Mouse (Mus musculus) layer of hippocampus, postnatal 14 days (tissue): Measurements from ENCODE around the gene Orm2. TPM values are rescaled to one million over a fixed set of nuclear protein-coding genes. Genes with fewer than 3 reads are reported as not detected.
A peak's percentile ranks its signal among the peaks of the same experiment; 100 is the strongest.

ENCODE experiments used
- DNase-seq, 2 experiments: peaks; one replicate each; pipeline ENCODE4 v3.0.0; 2021 to 2022; ENCODE audit warnings: low spot score in 2 of 2, mixed read lengths in 1 of 2
- long read RNA-seq, 2 experiments: library from polyadenylated mRNA; stranded (forward); transcript quantifications; one replicate each; pipeline ENCODE4 v2.0.0; 2021
- total RNA-seq, 2 experiments: library from RNA; stranded (reverse); gene quantifications; 2 replicates each; pipeline ENCODE4 v1.2.3; 2021

Gene Orm2
- total RNA-seq = not detected
- long read RNA-seq, experiment 1 = 0 reads
- long read RNA-seq, experiment 2 = 0 reads

DNA sequence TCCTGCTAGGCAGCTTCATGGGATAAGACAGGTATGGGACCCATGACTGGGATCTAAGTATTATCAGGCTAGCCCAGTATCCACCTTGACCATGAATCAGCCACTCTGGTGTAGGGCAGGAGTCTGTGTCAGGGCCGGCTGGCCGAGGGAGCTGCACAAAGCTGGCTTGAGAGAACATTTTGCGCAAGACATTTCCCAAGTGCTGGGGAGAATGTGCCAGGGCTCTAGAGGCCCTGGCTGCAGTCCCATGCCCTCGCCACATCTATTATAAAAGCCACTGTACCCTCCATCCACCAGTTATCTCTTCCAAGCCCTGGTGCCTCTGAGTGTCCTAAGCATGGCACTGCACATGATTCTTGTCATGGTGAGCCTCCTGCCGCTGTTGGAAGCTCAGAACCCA lies at the start of gene Orm2:
Gene Orm2 (plus strand): TSS at position 300 of the 400 bp plus-strand sequence.
- no peak for DNase-seq

DNA sequence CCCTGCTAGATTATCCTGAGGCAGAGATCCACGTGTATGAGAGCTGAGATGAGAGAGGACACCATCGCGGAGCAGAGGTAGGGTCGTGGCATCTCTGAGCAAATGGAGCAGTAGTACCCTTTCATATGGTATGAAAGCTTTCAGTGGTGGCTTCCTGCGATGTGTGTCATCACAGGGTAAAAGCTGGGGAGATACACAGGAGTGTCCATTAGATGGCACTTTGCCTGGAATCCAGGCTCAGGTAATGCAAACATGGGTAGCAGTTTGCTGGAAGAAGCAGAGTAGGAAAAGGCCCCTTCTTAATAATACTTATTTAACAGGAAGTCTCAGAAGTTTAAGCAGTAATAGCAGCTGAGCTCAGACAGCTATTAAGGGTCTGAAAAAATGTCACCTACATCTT lies 48.2 kb upstream of the Orm2 start:
- DNase-seq = no peak

DNA sequence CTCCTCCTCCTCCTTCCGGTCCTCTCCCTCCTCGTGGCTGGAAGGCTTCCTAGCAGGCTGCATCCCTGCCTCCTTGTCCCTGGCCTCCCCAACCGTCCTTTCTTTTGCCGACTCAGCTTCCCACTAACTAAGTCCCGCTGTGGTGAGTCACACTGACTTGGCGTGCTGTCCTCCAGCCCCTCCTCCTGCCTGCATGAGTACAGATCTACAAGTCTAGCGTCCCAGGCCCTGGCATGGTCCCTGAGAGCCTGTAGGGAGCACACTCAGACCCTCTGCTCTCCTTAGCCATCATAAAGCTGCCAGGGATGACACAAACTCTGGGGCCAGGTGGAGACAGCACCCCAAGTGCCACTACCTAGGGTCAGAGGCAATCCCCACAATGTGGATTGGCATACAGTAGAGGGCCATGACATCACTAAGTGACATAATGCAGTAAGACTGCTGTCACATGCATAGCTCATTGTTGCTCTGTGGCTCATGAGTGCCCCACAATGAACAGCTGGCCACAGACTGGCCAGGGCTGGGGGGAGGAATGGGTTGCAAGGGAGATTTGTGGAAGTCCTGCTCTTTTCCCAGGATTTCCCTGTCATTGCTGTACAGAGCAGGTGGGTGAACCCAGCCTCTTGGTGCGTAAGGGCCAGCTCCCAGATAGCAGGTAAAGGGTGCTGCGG lies 46.0 kb upstream of the Orm2 start:
- DNase-seq = no peak

DNA sequence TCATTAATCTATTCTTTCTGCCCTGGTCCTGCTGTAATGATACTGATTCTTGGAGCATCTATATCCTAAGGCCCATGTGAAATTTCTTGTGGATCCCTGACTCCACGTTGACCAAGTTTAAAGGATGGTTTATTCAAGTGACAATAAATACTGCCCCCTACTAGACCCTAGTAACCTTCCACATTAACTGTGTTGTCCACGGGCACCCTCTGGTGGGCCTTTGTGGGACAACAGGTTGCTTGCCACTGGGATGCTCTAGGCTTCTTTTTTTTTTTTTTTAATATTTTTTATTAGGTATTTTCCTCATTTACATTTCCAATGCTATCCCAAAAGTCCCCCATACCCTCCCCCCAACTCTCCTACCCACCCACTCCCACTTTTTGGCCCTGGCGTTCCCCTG lies 42.7 kb upstream of the Orm2 start:
- peak; percentile 57 to 66 for DNase-seq

DNA sequence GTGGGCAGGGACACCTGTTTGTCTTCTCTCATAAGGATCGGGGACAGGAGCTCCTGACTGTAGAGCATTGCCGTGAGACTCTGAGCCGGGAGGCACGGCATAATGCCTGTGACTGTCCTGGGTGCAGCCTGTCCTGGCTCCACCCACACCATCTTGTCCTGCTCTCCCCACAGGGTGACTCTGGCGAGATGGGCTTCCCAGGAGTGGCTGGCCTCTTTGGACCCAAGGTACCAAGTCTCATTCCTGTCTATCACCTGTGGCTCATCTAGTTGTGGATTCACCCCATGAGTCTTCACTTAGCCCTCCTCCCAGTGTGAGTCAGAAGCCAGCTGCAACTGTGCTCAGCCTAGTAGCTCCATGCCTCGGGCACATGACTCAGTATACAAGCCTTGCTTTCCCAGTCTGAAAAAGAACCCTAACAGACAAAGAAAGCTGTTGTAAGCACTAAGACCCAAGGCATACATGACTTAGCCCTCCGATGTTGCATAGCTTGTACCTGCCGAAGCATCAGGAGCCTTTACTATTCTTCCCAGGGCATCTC lies 38.9 kb upstream of the Orm2 start:
- no peak for DNase-seq

DNA sequence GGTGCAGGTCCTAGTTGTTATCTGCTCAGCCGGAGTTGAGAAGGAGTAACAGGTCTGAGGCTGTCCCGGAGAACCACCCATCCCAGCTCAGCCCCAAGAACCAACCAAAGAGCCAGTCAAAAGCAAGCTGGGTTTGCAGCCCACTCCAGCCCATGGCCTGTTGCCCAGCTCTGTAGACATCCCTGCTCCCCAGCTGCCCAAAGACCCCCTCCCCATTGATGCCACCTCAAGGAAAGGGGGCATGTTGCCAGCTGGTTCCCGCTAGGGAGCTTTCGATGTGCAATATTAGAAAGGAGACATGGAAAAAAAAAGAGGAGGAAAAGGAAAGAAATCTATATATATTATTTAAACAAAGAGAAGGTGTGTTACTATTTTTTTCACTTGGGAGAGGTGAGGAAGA lies 28.8 kb upstream of the Orm2 start:
- no peak for DNase-seq

DNA sequence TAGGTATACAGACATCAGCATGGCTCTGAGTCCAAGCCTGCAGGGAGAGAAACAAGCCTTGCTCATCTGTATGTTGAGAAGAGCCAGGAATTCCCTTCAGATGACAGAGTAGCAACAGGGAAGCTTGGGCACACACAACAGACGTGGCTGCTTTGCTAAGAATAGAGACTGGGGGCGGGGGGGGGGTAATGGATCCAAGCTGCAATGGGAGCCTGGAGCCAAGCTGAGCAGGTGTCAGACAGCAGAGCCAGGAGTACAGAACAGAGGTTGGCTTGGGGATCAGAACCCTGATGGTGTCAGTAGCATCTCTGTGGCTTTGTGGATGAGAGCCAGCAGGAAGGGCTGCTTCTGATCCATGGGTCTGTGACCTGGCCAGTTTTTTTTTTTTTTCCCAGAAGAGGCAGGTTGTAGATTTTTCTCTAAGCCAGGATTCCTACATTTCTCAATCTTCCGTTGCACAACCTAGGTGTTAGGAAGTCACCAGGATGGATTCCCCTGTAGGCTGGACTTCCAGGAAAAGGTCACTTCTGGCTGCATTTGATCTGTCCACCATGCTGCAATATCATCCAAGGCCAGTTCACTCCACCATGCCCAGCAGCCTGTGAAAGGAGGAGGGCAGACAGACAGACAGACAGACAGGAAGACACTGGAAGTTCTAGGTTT lies 23.7 kb upstream of the Orm2 start:
- peak; percentile 17 to 30 for DNase-seq

DNA sequence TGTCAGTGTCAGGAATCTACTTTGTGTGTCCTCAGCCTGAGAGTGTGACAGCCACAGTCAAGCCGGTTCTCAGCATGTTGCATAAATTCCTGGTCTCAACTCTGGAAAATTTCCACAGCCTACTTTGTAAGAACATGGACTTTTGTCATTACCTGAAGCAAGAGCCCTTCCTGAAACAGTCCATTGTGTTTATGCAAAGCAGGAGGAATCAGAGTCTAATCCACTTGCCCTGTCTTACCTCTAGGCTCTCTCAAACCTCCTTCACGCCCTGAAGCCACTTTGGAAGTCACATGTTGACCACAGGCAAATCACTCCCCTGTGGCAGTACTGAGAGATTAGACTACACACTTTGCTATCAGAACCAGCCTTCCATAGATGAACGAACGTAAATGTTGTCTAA lies 19.8 kb upstream of the Orm2 start:
- no peak for DNase-seq

DNA sequence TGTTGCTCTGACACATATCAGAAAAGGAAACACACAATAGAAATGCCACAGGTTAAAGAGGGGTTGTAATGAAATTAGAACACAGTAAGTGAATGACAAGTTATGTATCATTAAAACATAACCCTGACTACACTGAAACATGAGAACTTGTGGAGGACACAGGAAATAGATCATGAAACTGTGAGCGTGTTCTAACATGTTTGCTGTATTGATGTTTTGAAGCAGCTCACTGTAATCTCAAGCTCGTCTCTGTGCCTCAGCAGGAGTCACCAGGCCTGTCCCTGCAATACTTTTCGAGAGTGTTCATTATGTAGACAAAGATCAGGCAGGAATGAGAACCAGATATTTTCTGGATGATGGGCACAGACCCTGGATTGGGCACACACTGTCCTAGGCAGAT lies 18.6 kb upstream of the Orm2 start:
- no peak for DNase-seq

DNA sequence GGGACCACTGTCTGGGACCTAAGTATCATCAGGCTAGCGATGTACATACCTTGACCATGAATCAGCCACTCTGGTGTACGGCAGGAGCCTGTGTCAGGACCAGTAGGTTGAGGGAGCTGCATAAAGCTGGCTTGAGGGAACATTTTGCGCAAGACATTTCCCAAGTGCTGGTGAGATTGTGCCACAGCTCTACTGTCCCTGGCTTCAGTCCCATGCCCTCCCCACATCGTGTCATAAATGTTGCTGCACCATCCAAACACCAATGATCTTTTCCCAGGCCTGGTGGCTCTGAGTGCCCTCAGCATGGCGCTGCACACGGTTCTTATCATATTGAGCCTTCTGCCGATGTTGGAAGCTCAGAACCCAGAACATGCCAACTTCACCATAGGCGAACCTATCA lies 18.0 kb upstream of the Orm2 start, which contains the start of gene Orm1:
Gene Orm1 (plus strand): TSS at position 266 of the 400 bp plus-strand sequence.
- no peak for DNase-seq

DNA sequence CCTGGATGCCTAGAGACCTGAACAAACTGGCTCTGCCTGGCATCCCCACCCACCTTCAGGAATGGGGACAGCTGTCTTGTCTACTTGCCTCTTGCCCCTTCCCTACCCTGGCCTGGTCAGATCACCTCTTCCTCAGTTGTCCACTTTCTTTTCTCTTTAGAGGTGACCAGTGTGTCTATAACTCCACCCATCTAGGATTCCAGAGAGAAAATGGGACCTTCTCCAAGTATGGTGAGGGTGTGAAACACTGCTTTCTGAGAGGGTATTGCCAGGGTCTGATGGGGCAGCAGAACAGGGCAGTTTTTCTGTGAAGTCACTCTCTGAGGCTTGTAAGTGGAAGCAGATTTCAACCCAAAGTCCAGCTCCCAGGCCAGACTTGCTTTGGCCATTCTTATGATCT lies 17.0 kb upstream of the Orm2 start:
- DNase-seq = no peak

DNA sequence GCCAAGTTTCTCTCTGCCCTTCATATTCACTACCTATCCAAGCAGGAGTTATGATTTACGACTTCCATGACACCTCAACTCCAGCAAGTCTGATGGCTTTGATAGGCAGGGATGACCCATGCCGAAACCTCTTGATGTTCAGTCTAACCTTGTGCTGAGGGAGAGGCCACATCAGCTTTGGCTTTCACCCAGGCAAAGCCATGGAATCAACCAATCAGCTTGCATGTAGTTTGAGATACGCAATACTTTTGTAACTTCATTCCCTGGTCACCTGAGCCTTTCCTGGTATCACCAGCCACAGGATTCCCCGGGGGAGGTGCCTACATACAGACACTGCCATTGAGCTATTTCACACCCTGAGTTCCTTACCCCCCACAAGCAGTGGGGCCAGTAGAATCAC lies 15.6 kb upstream of the Orm2 start:
- no peak for DNase-seq

DNA sequence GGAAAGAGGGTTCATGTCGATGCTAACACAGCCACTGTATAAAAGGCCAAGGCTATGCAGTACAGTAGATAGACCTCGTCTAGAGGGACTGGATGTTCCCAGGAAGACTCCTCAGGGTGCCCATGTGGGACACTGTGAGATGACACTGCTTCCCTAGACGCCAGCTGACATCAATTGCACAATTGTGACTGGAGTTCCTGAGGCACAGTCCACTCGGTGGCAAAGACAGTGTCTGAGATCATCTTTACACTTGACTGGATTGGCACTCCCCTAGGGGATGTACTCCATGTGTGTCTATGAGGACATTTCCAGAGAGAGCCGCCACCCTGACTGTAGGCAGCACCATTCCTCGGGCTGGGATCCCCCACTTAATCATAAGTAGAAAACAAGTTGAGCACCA lies 13.7 kb upstream of the Orm2 start:
- no peak for DNase-seq

DNA sequence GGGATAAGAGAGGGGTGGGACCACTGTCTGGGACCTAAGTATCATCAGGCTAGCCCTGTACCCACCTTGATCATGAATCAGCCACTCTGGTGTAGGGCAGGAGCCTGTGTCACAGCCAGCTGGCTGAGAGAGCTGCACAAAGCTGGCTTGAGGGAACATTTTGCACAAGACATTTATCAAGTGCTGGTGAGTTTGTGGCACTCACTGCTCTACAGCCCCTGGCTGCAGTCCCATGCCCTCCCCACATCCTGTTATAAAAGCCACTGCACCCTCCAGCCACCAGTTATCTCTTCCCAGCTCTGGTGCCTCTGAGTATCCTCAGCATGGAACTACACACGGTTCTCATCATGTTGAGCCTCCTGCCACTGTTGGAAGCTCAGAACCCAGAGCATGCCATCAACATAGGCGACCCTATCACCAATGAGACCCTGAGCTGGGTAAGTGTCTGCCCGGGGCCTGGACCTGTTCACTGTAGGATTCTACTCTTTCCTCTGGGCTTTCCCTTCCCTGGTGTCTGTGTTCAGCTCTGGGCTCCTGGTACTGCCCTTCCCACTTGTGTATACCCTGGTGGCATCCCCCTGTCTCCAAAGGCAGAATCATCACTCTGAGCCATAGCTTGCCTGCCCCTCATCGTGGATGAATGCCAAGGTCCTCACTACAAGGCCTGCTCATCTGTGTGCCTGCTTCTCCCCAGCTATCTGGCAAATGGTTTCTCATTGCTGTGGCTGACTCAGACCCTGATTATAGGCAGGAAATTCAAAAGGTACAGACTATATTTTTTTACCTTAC lies 6.2 kb upstream of the Orm2 start, which contains the start of gene Orm3:
Gene Orm3 (plus strand): TSS at position 286 of the 789 bp plus-strand sequence.
- no peak for DNase-seq

DNA sequence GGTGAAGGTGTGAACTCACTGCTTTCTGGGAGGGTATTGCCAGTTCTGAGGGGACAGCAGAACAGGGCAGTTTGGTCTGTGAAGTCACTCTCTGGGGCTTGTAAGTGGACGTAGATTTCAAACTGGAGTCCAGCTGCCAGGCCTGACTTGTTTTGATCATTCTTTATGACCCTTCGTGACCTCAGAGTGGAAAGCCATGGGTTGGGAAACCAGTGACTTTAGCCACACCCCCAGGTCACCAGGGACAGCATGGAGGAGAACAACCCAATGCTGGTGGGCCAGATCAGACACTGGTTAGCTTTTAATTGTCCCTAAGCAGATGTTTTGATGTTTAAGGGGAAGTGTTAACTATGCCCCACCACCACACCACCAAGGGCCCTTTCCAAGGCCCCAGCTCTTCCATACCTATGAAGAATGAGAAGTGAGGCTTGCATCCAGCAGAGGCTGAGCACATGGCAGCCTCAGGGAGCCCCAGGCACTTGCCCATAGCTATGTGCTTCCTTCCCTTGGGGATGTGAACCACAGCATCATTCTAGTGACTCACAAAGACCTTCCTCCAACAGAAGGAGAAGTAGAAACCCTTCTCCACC lies 5.2 kb upstream of the Orm2 start:
- DNase-seq = no peak

DNA sequence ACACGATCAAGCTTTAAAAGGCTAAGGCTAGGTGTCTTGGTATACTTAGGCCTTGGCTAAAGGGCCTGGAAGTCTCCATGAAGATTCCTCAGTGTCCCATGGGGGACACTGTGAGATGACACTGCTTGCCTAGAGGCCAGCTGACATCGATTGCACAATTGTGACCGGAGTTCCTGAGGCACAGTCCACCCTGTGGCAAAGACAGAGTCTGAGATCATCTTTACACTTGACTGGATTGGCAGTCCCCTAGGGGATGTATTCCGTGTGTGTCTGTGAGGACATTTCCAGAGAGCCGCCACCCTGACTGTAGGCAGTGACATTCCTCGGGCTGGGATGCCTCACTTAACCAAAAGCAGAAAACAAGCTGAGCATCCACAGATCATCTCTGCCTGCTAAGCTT lies 2.4 kb upstream of the Orm2 start:
- no peak for DNase-seq

DNA sequence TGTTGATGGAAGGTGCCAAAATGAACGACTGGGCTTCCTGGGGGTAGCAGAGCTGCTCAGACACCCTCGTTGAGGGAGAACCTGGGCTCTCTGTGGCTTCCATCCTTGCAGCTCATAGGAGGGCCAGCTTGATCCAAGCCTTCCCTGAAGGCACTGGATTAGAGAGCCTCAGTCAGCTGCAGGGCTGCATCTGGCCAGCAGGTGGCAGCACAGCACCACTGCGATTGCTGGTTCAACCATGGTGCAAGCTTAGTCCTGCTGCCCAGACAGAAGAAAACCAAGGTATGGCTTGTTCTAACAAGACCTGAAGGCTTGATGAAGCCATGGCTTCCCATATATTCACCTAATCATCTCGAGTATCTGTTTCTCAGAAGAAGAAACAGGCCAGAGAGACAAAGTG lies 6.3 kb downstream of the Orm2 start:
- DNase-seq = peak; percentile 88 to 91

DNA sequence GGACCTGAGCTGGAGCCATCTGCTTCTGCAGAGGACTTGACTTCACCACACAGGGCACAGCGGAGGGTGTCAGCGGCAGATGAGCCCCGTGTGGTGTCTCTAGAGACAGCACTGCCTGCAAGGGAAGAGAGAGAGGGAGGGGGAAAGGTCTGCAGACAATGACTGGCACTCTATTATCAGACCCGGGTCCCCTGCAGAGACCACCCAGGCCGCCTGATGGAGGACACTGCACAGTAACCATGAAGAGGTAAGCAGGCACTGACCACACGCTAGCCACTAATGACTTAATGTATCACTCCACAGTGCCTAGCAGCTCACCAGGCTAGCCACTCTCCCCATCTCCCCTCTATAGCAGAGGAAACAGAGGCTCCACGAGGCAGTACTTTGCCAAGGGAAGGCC lies 8.6 kb downstream of the Orm2 start:
- DNase-seq = no peak

DNA sequence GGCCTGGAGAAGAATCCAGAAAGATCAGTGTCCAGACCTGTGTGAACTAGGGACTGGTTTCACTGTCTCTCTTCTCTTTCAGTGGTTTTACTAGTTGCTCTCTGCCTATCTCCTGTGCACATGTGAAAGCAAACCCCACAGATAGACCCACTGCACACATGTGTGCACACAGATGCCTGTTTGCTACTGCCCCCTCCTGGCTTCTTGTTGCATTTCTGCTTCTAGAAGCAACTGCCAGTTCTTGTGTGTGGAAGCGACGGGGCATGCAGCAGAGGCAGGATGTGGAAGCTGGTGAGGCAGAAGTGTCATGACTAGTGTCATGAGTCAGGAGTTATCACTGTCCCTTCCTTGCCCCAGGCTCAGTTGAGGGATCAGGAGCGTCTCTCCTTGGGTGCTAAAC lies 9.6 kb downstream of the Orm2 start:
- DNase-seq = no peak

DNA sequence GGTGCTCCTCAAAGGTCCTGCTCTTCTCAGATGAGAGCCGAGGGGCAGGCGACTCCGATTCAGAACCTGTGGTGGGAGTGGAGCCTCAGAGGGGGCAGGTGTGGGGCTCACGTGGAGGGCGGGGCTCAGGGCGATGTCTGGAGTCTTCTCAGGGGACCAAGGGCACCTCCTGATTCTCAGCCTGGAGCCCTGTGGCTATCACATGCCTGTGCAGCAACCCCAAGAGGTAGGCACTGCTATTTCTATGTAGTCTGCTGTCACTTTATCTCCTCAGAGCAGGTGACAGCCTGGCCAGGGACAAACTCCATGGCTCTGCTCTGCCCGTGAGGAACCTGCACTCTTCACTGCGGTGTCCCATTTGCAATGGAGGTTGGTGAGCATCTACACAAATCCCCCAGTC lies 11.2 kb downstream of the Orm2 start:
- DNase-seq = no peak

DNA sequence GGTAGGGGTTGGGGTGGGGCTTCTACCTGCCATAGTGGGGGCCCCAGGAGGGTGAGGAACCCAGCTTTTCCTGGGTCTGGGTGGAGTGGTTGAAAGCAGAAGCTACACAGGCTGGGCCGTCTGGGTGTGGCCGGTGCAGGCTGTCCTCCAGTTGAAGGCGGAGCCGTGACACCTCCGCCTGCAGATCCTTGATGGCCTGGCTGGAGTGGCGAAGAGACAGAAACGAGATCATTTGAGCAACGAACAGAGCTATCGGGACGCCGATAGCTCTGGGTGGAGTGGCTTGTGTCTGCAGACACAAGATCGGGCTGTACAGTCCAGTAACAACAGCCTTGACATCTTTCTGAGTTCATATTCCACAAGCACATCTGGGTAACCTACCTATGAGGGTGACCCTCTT lies 12.1 kb downstream of the Orm2 start:
- DNase-seq = no peak
